Mouse (Mus musculus): ENCODE measurements around the gene Pcyox1. TPM values are rescaled to one million over a fixed set of nuclear protein-coding genes. Genes with fewer than 3 reads are reported as not detected.

Pcyox1 gene
- polyA plus RNA-seq, 1 experiment from 2014 or later = 94.8 TPM

GRCm38 (mm10) chr6:86378341-86378740 is 18.6 kb downstream of the Pcyox1 start:
- TF ChIP-seq EP300 (optimal IDR thresholded peaks at IDR 0.05) (no peak), CTCF (IDR thresholded peaks at IDR 0.05; ENCODE audit: low read depth) (no peak)
- no peaks in the 10 kb centered on the region for H3K9me3 ChIP-seq (ENCODE audit: control insufficient read depth, low read length)
- no peak overlapping the region for H3K4me3 ChIP-seq (ENCODE audit: low read depth, low read length)
- DNase-seq (ENCODE audit: low spot score) (no peak), ATAC-seq (ENCODE audit: low FRiP score, low TSS enrichment) (no peak)
- H3K36me3 ChIP-seq (ENCODE audit: control insufficient read depth, insufficient read depth, low read length) = no peaks in the 10 kb centered on the region; the same call in 1 of the 2 replicates
- H3K27ac ChIP-seq (replicated peaks) = no peak overlapping the region
- no peaks in the 10 kb centered on the region for H3K27me3 ChIP-seq (ENCODE audit: control insufficient read depth, insufficient read depth, low read length)
- H3K4me2 ChIP-seq (replicated peaks; ENCODE audit: low read depth) = no peak overlapping the region
- no peaks in the 10 kb centered on the region for H3K4me1 ChIP-seq (replicated peaks; ENCODE audit: control insufficient read depth, insufficient read depth)
- 87% methylated on average over 3 of the region's 3 CpGs for WGBS
- no peak overlapping the region for H3K9ac ChIP-seq (ENCODE audit: low read length)

GRCm38 (mm10) chr6:86373556-86373955 is 23.4 kb downstream of the Pcyox1 start:
- no peak for DNase-seq (ENCODE audit: low spot score)

GRCm38 (mm10) chr6:86371950-86372516 is 24.9 kb downstream of the Pcyox1 start:
- Histone ChIP-seq H3K9ac (ENCODE audit: low read length) (peak overlapping the region; percentile 91), H3K27ac (replicated peaks) (peak overlapping the region; percentile 88; the same call in 1 of the 2 replicates), H3K36me3 (ENCODE audit: control insufficient read depth, insufficient read depth, low read length) (no peaks in the 10 kb centered on the region; the same call in 1 of the 2 replicates), H3K4me1 (replicated peaks; ENCODE audit: control insufficient read depth, insufficient read depth) (no peaks in the 10 kb centered on the region; the same call in 1 of the 2 replicates), H3K9me3 (ENCODE audit: control insufficient read depth, low read length) (no peaks in the 10 kb centered on the region), H3K4me3 (ENCODE audit: low read depth, low read length) (peak overlapping the region; percentile 82), H3K4me2 (replicated peaks; ENCODE audit: low read depth) (peak overlapping the region; percentile 67), H3K27me3 (ENCODE audit: control insufficient read depth, insufficient read depth, low read length) (no peaks in the 10 kb centered on the region)
- DNase-seq (ENCODE audit: low spot score) (no peak), ATAC-seq (ENCODE audit: low FRiP score, low TSS enrichment) (no peak)
- WGBS = 4% methylated on average over 12 of the region's 12 CpGs
- TF ChIP-seq EP300 (optimal IDR thresholded peaks at IDR 0.05) (no peak), CTCF (IDR thresholded peaks at IDR 0.05; ENCODE audit: low read depth) (no peak)

More at GRCm38 (mm10) chr6:86373556-86373955, 23.4 kb downstream of the Pcyox1 start:
- WGBS = 95% methylated on average over 6 of the region's 6 CpGs
- no peak overlapping the region for H3K4me2 ChIP-seq (replicated peaks; ENCODE audit: low read depth)
- no peaks in the 10 kb centered on the region; the same call in 1 of the 2 replicates for H3K4me1 ChIP-seq (replicated peaks; ENCODE audit: control insufficient read depth, insufficient read depth)
- no peak overlapping the region for H3K4me3 ChIP-seq (ENCODE audit: low read depth, low read length)
- no peaks in the 10 kb centered on the region for H3K27me3 ChIP-seq (ENCODE audit: control insufficient read depth, insufficient read depth, low read length)
- H3K9ac ChIP-seq (ENCODE audit: low read length) = no peak overlapping the region
- H3K9me3 ChIP-seq (ENCODE audit: control insufficient read depth, low read length) = no peaks in the 10 kb centered on the region
- no peak overlapping the region for H3K27ac ChIP-seq (replicated peaks)
- ATAC-seq (ENCODE audit: low FRiP score, low TSS enrichment) = no peak
- H3K36me3 ChIP-seq (ENCODE audit: control insufficient read depth, insufficient read depth, low read length) = no peaks in the 10 kb centered on the region; the same call in 1 of the 2 replicates
- TF ChIP-seq CTCF (IDR thresholded peaks at IDR 0.05; ENCODE audit: low read depth) (no peak), EP300 (optimal IDR thresholded peaks at IDR 0.05) (no peak)

- H3K4me2 ChIP-seq (replicated peaks; ENCODE audit: low read depth) = peak overlapping the region; percentile 67
- TF ChIP-seq EP300 (optimal IDR thresholded peaks at IDR 0.05) = peak; percentile 95
- no peak for TF ChIP-seq CTCF (IDR thresholded peaks at IDR 0.05; ENCODE audit: low read depth)
- ATAC-seq (ENCODE audit: low FRiP score, low TSS enrichment) (peak; percentile 97), DNase-seq (ENCODE audit: low spot score) (peak; percentile 96)
- no peaks in the 10 kb centered on the region; the same call in 1 of the 2 replicates for H3K4me1 ChIP-seq (replicated peaks; ENCODE audit: control insufficient read depth, insufficient read depth)
- peak overlapping the region; percentile 82 for H3K4me3 ChIP-seq (ENCODE audit: low read depth, low read length)
- no peaks in the 10 kb centered on the region for H3K9me3 ChIP-seq (ENCODE audit: control insufficient read depth, low read length)
- H3K9ac ChIP-seq (ENCODE audit: low read length) = peak overlapping the region; percentile 91
- under 1% methylated on average over 50 of the region's 50 CpGs for WGBS
- H3K27me3 ChIP-seq (ENCODE audit: control insufficient read depth, insufficient read depth, low read length) = no peaks in the 10 kb centered on the region
- H3K27ac ChIP-seq (replicated peaks) = peak overlapping the region; percentile 89
- no peaks in the 10 kb centered on the region; the same call in 1 of the 2 replicates for H3K36me3 ChIP-seq (ENCODE audit: control insufficient read depth, insufficient read depth, low read length)
Measured at GRCm38 (mm10) chr6:86371340-86371911, 25.5 kb downstream of the Pcyox1 start.

- Histone ChIP-seq H3K27ac (replicated peaks) (peak within 1 kb of the TSS; percentile 89), H3K9ac (ENCODE audit: low read length) (peak within 1 kb of the TSS; percentile 91), H3K36me3 (ENCODE audit: control insufficient read depth, insufficient read depth, low read length) (no peaks in the 10 kb centered on the region), H3K27me3 (ENCODE audit: control insufficient read depth, insufficient read depth, low read length) (no peaks in the 10 kb centered on the region), H3K4me1 (replicated peaks; ENCODE audit: control insufficient read depth, insufficient read depth) (no peaks in the 10 kb centered on the region; the same call in 1 of the 2 replicates), H3K4me2 (replicated peaks; ENCODE audit: low read depth) (peak within 1 kb of the TSS; percentile 67), H3K4me3 (ENCODE audit: low read depth, low read length) (peak within 1 kb of the TSS; percentile 82), H3K9me3 (ENCODE audit: control insufficient read depth, low read length) (no peaks in the 10 kb centered on the region)
- ATAC-seq (ENCODE audit: low FRiP score, low TSS enrichment) (no peak), DNase-seq (ENCODE audit: low spot score) (no peak)
- WGBS = 18% methylated on average over 15 of the region's 15 CpGs
- TF ChIP-seq EP300 (optimal IDR thresholded peaks at IDR 0.05) (no peak), CTCF (IDR thresholded peaks at IDR 0.05; ENCODE audit: low read depth) (no peak)
Measured at GRCm38 (mm10) chr6:86370764-86371339, 26.1 kb downstream of the Pcyox1 start, which contains the start of gene Snrpg. Snrpg (plus strand) TSS chr6:86371304.

All from stomach, postnatal 0 days (tissue).